Mouse (Mus musculus) CH12.LX (cell line): ENCODE data around the gene Gsto1.

Experiments
- CTCF ChIP-seq, 2 experiments: IDR thresholded peaks in 1 of 2; conservative IDR thresholded peaks in 1 of 2; 2 replicates each; pipeline ENCODE4 v1.5.1; 2011 to 2012; ENCODE audit warnings: low read depth in 2 of 2, low read length in 2 of 2, improper control_type of control experiment in 1 of 2, inconsistent platforms in 1 of 2, mild to moderate bottlenecking in 1 of 2, moderate library complexity in 1 of 2
- EP300 ChIP-seq: IDR thresholded peaks from 2 replicates; pipeline ENCODE4 v1.6.1; 2011; ENCODE audit warnings: low read length, improper control_type of control experiment
- MAFK ChIP-seq: IDR thresholded peaks from 2 replicates; pipeline ENCODE4 v1.6.1; 2011; ENCODE audit warnings: low read length, improper control_type of control experiment; ENCODE audit not compliant: insufficient replicate concordance
- MAX ChIP-seq: IDR thresholded peaks from 2 replicates; pipeline ENCODE4 v1.6.1; 2011; ENCODE audit warnings: low read length, improper control_type of control experiment
- MAZ ChIP-seq: IDR thresholded peaks from 2 replicates; pipeline ENCODE4 v1.6.1; 2012; ENCODE audit warnings: low read depth, mild to moderate bottlenecking, inconsistent platforms, low read length, improper control_type of control experiment, moderate library complexity
- MXI1 ChIP-seq: IDR thresholded peaks from 2 replicates; pipeline ENCODE4 v1.6.1; 2011; ENCODE audit warnings: mild to moderate bottlenecking, low read depth, low read length, improper control_type of control experiment
- PAX5 ChIP-seq: IDR thresholded peaks from 2 replicates; pipeline ENCODE4 v1.6.1; 2012; ENCODE audit warnings: low read length, inconsistent platforms, mixed read lengths
- POLR2A ChIP-seq: IDR thresholded peaks from 2 replicates; pipeline ENCODE4 v1.6.1; 2011; ENCODE audit warnings: low read depth, mild to moderate bottlenecking, improper control_type of control experiment, low read length
- RAD21 ChIP-seq: IDR thresholded peaks from 2 replicates; pipeline ENCODE4 v1.6.1; 2011; ENCODE audit warnings: low read depth, mild to moderate bottlenecking, low read length, improper control_type of control experiment, moderate library complexity
- SIN3A ChIP-seq: IDR thresholded peaks from 2 replicates; pipeline ENCODE4 v1.6.1; 2012; ENCODE audit warnings: low read length, improper control_type of control experiment, inconsistent platforms
- ZNF384 ChIP-seq: IDR thresholded peaks from 2 replicates; pipeline ENCODE4 v1.6.1; 2012; ENCODE audit warnings: low read depth, low read length, improper control_type of control experiment, inconsistent platforms

- TF ChIP-seq MAZ = no peak
- no peak for TF ChIP-seq PAX5
- TF ChIP-seq MAX = no peak
- peak in 1 of 2 experiments; percentile 22; a peak in 1 of 4 replicates for TF ChIP-seq CTCF (conservative IDR thresholded peaks at IDR 0.05 in 1 of 2, IDR thresholded peaks at IDR 0.05 in 1 of 2; ENCODE audit: low read depth in 2 of 2, low read length in 2 of 2)
- TF ChIP-seq MXI1 = no peak
- no peak for TF ChIP-seq SIN3A
- TF ChIP-seq RAD21 = no peak
- no peak for TF ChIP-seq EP300
- no peak for TF ChIP-seq POLR2A
- no peak for TF ChIP-seq MAFK
- no peak for TF ChIP-seq ZNF384
These were observed 597 bp upstream of the Gsto1 start for GRCm38 (mm10) chr19:47853951-47854795.
